In the genomic region with DNA sequence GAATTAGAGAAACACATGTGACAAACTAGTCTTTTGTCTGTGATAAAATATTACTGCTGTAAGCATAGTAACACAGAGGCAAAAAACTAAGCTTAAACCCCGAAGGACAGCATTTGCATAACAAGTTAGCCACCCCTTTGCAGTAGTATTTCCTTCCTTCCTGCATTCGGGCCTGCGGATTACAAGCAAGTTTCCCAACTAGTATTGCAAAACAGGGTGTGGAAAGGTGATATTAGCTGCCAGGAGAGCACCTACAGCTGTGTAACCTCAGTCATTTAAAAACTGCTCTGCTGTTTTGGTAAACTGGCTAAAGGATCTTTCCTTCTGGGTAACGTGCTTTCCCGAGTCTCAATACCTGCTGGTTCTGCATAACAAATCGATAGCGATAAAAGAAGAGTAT, we compare ENCODE assay signal across 13 mouse cellular contexts. TPM values are rescaled to one million over a fixed set of nuclear protein-coding genes. Genes with fewer than 3 reads are reported as not detected.
A peak's percentile ranks its signal among the peaks of the same experiment; 100 is the strongest.
DNase-seq lines count a peak whose midpoint lies in the region; ATAC-seq and TF ChIP-seq lines count a peak whose summit lies in the region.
"Had no signal": no experiment of that assay in that cellular context is flagged by ENCODE, and none has a peak within 500 bp of the region (broad histone marks: within the 10 kb centered on the region; RNA-seq: fewer than 3 reads in every experiment).

No protein-coding gene starts in this region.

- H3K9ac ChIP-seq in intestine, postnatal 0 days (ENCODE audit: low read depth, low read length): no peak overlapping the region
- no peak overlapping the region for H3K9ac ChIP-seq in intestine, embryonic 15.5 days
- H3K9ac ChIP-seq: midbrain, embryonic 15.5 days had no signal

- no peak for DNase-seq in layer of hippocampus, postnatal 14 days (ENCODE audit: low spot score in 2 of 2)
- DNase-seq in cerebellum, adult 9-10 months: no peak
- DNase-seq: kidney, adult 11 months had no signal

- no peak for TF ChIP-seq CTCF in intestine, postnatal 0 days (IDR thresholded peaks at IDR 0.05; ENCODE audit: low read depth)

- peak overlapping the region; percentile 17; the same call in 1 of the 2 replicates for H3K4me2 ChIP-seq in intestine, postnatal 0 days (replicated peaks; ENCODE audit: low read depth)
- no peak overlapping the region for H3K4me2 ChIP-seq in intestine, embryonic 15.5 days (replicated peaks)
- H3K4me2 ChIP-seq: midbrain, embryonic 15.5 days had no signal

- H3K4me1 ChIP-seq in intestine, postnatal 0 days (replicated peaks; ENCODE audit: control insufficient read depth, insufficient read depth, low read length): peaks cover 4% of the 10 kb centered on the region
- 0 out of 2 replicates have a peak, but pooled peaks cover 6% of the 10 kb centered on the region for H3K4me1 ChIP-seq in intestine, embryonic 15.5 days (replicated peaks)
- H3K4me1 ChIP-seq in brown adipose tissue, adult 24 weeks (ENCODE audit: control insufficient read depth, insufficient read depth, insufficient read length, low read length): peaks cover 28% of the 10 kb centered on the region; the same call in 1 of the 2 replicates

- 39% methylated on average over 7 of the region's 7 CpGs for WGBS in intestine, postnatal 0 days
- WGBS in intestine, embryonic 15.5 days: 65% methylated on average over 7 of the region's 7 CpGs

- ATAC-seq in intestine, postnatal 0 days: no peak
- no peak for ATAC-seq in intestine, embryonic 15.5 days
- peak; percentile 59 for ATAC-seq in granulocyte monocyte progenitor cell, adult 5-6 weeks (replicated peaks; ENCODE audit: poor library complexity, severe bottlenecking)
- peak; percentile 43 for ATAC-seq in megakaryocyte, adult 5-6 weeks (ENCODE audit: poor library complexity, severe bottlenecking)
- ATAC-seq in cerebellum, adult (ENCODE audit: insufficient number of reproducible peaks, low FRiP score, low TSS enrichment): no peak
- ATAC-seq: midbrain, embryonic 15.5 days had no signal

- no peaks in the 10 kb centered on the region for H3K27me3 ChIP-seq in intestine, postnatal 0 days (replicated peaks; ENCODE audit: control insufficient read depth, insufficient read depth, low read length)
- no peaks in the 10 kb centered on the region for H3K27me3 ChIP-seq in intestine, embryonic 15.5 days (replicated peaks)
- H3K27me3 ChIP-seq: midbrain, embryonic 15.5 days had no signal

- H3K9me3 ChIP-seq in intestine, postnatal 0 days (ENCODE audit: control insufficient read depth): no peaks in the 10 kb centered on the region
- no peaks in the 10 kb centered on the region for H3K9me3 ChIP-seq in intestine, embryonic 15.5 days
- H3K9me3 ChIP-seq: midbrain, embryonic 15.5 days had no signal

- H3K27ac ChIP-seq in intestine, postnatal 0 days (ENCODE audit: low read depth, low read length): peak overlapping the region; percentile 57
- no peak overlapping the region for H3K27ac ChIP-seq in intestine, embryonic 15.5 days
- peak overlapping the region; percentile 61 for H3K27ac ChIP-seq in brown adipose tissue, adult 24 weeks (replicated peaks; ENCODE audit: low read depth, low read length)
- H3K27ac ChIP-seq: midbrain, embryonic 15.5 days had no signal

- no peaks in the 10 kb centered on the region for H3K36me3 ChIP-seq in intestine, postnatal 0 days (ENCODE audit: control insufficient read depth, insufficient read depth)
- no peaks in the 10 kb centered on the region for H3K36me3 ChIP-seq in intestine, embryonic 15.5 days
- H3K36me3 ChIP-seq: midbrain, embryonic 15.5 days had no signal

- H3K4me3 ChIP-seq in intestine, postnatal 0 days (ENCODE audit: low read depth, low read length): no peak overlapping the region
- no peak overlapping the region for H3K4me3 ChIP-seq in intestine, embryonic 15.5 days (replicated peaks)
- no peak overlapping the region for H3K4me3 ChIP-seq in brown adipose tissue, adult 24 weeks (ENCODE audit: insufficient read depth, low read depth, low read length)
- H3K4me3 ChIP-seq: midbrain, embryonic 15.5 days had no signal

RNA-seq across cellular contexts. Expression of a gene that starts 4.1 kb away (rescaled TPM):
- polyA plus RNA-seq in intestine, postnatal 0 days (2015; fragmentation: Nextera tagmentation; extraction: Ambion mirVana): 6.6 and 7.1 TPM in 2 replicates
- polyA plus RNA-seq in intestine, embryonic 15.5 days (2015; fragmentation: Nextera tagmentation; extraction: Ambion mirVana): 8.7 and 9.8 TPM in 2 replicates
- polyA plus RNA-seq in brown adipose tissue, adult 24 weeks (2012; ENCODE audit: insufficient read depth, insufficient read length, missing spikeins): 48.2 and 54.0 TPM in 2 replicates
- total RNA-seq in granulocyte monocyte progenitor cell, adult 5-6 weeks (2014; fragmentation: Nextera tagmentation): 96.0 and 111 TPM in 2 replicates
- 56.8 and 59.0 TPM in 2 replicates for total RNA-seq in granulocyte monocyte progenitor cell, adult 5-6 weeks (2017)
- 287 and 324 TPM in 2 replicates for total RNA-seq in megakaryocyte, adult 5-6 weeks (2015)
- total RNA-seq in megakaryocyte, adult 5-6 weeks (2017): 142 and 182 TPM in 2 replicates
- total RNA-seq in layer of hippocampus, postnatal 14 days (2021): 10 to 100 TPM; 91.2 to 91.3 TPM

RNA-seq across cellular contexts. Expression of a gene that starts 22.0 kb away (rescaled TPM):
- polyA plus RNA-seq in intestine, postnatal 0 days (2015; fragmentation: Nextera tagmentation; extraction: Ambion mirVana): 10.2 and 13.3 TPM in 2 replicates
- 21.5 and 22.1 TPM in 2 replicates for polyA plus RNA-seq in intestine, embryonic 15.5 days (2015; fragmentation: Nextera tagmentation; extraction: Ambion mirVana)
- 6.9 and 8.4 TPM in 2 replicates for polyA plus RNA-seq in brown adipose tissue, adult 24 weeks (2012; ENCODE audit: insufficient read depth, insufficient read length, missing spikeins)
- 33.9 and 39.8 TPM in 2 replicates for total RNA-seq in granulocyte monocyte progenitor cell, adult 5-6 weeks (2014; fragmentation: Nextera tagmentation)
- total RNA-seq in granulocyte monocyte progenitor cell, adult 5-6 weeks (2017): 17.1 and 21.2 TPM in 2 replicates
- 33.1 and 37.1 TPM in 2 replicates for total RNA-seq in megakaryocyte, adult 5-6 weeks (2015)
- total RNA-seq in megakaryocyte, adult 5-6 weeks (2017): 23.4 and 24.5 TPM in 2 replicates
- 1 to 10 TPM; 8.9 to 9.1 TPM for total RNA-seq in layer of hippocampus, postnatal 14 days (2021)

RNA-seq across cellular contexts. Expression of a gene that starts 22.1 kb away (rescaled TPM):
- polyA plus RNA-seq in intestine, postnatal 0 days (2015; fragmentation: Nextera tagmentation; extraction: Ambion mirVana): 12.6 and 12.9 TPM in 2 replicates
- 19.4 and 20.6 TPM in 2 replicates for polyA plus RNA-seq in intestine, embryonic 15.5 days (2015; fragmentation: Nextera tagmentation; extraction: Ambion mirVana)
- polyA plus RNA-seq in brown adipose tissue, adult 24 weeks (2012; ENCODE audit: insufficient read depth, insufficient read length, missing spikeins): 8.6 and 10.6 TPM in 2 replicates
- total RNA-seq in granulocyte monocyte progenitor cell, adult 5-6 weeks (2014; fragmentation: Nextera tagmentation): 15.6 and 19.6 TPM in 2 replicates
- 17.9 and 19.9 TPM in 2 replicates for total RNA-seq in granulocyte monocyte progenitor cell, adult 5-6 weeks (2017)
- total RNA-seq in megakaryocyte, adult 5-6 weeks (2015): 19.2 and 20.2 TPM in 2 replicates
- total RNA-seq in megakaryocyte, adult 5-6 weeks (2017): 17.8 TPM in 2 replicates
- 10 to 100 TPM; 13.0 to 16.2 TPM for total RNA-seq in layer of hippocampus, postnatal 14 days (2021)

RNA-seq across cellular contexts. Expression of a gene that starts 22.1 kb away (rescaled TPM):
- 0.18 TPM in 1 of 2 replicates, not detected in the other for polyA plus RNA-seq in intestine, postnatal 0 days (2015; fragmentation: Nextera tagmentation; extraction: Ambion mirVana)
- polyA plus RNA-seq in intestine, embryonic 15.5 days (2015; fragmentation: Nextera tagmentation; extraction: Ambion mirVana): not detected in 2 replicates
- polyA plus RNA-seq in brown adipose tissue, adult 24 weeks (2012; ENCODE audit: insufficient read depth, insufficient read length, missing spikeins): not detected in 2 replicates
- 2.2 TPM in 1 of 2 replicates, not detected in the other for total RNA-seq in granulocyte monocyte progenitor cell, adult 5-6 weeks (2014; fragmentation: Nextera tagmentation)
- total RNA-seq in granulocyte monocyte progenitor cell, adult 5-6 weeks (2017): 0.47 and 1.0 TPM in 2 replicates
- total RNA-seq in megakaryocyte, adult 5-6 weeks (2015): 0.32 and 0.45 TPM in 2 replicates
- not detected in 2 replicates for total RNA-seq in megakaryocyte, adult 5-6 weeks (2017)
- under 1 TPM; 0.30 to 0.45 TPM for total RNA-seq in layer of hippocampus, postnatal 14 days (2021)
- total RNA-seq: hematopoietic stem cell, adult 5-6 weeks; neutrophil, adult 5-6 weeks had no signal

RNA-seq across cellular contexts. Expression of a gene that starts 45.2 kb away (rescaled TPM):
- polyA plus RNA-seq in intestine, postnatal 0 days (2015; fragmentation: Nextera tagmentation; extraction: Ambion mirVana): 27.1 and 31.6 TPM in 2 replicates
- 4.4 and 9.1 TPM in 2 replicates for polyA plus RNA-seq in intestine, embryonic 15.5 days (2015; fragmentation: Nextera tagmentation; extraction: Ambion mirVana)
- polyA plus RNA-seq in brown adipose tissue, adult 24 weeks (2012; ENCODE audit: insufficient read depth, insufficient read length, missing spikeins): not detected in 2 replicates
- total RNA-seq in granulocyte monocyte progenitor cell, adult 5-6 weeks (2014; fragmentation: Nextera tagmentation): not detected in 2 replicates
- total RNA-seq in granulocyte monocyte progenitor cell, adult 5-6 weeks (2017): not detected in 2 replicates
- total RNA-seq in megakaryocyte, adult 5-6 weeks (2015): 0.30 and 0.76 TPM in 2 replicates
- total RNA-seq in megakaryocyte, adult 5-6 weeks (2017): 0.22 and 2.5 TPM in 2 replicates
- 1 to 10 TPM in 1 of 2 experiments, under 1 TPM in 1; 0.88 to 1.2 TPM for total RNA-seq in layer of hippocampus, postnatal 14 days (2021)
- polyA plus RNA-seq: limb, embryonic 11.5 days had no signal

Comparison
In these comparisons a context has a peak if more than half of its experiments do, and no peak if none do; other contexts are left out.
1. ATAC-seq: peak in granulocyte monocyte progenitor cell, adult 5-6 weeks (single experiment) and megakaryocyte, adult 5-6 weeks (single experiment); none in intestine, postnatal 0 days (single experiment), intestine, embryonic 15.5 days (single experiment) and cerebellum, adult (single experiment).